21 mouse cellular contexts compared by ENCODE assay signal in the genomic region with DNA sequence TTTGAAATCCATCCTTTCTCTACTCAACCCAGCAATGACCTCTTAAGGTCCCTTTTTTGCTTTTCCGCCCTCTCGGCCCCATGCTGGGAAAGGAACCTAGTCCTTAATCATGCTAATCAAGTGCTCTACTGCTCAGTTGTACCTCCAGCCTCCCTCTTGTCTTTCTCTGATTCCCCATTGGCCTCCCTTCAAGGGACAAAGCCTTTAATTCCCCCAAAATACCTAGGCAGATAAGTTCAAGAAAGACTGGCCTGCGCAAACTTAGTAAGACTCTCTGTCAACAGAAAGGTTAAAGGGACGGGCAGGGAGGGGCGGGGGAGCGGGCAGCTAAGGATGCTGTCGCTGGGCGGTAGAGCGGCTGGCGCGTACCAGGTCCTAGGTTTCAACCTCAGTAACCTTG. TPM values are rescaled to one million over a fixed set of nuclear protein-coding genes. Genes with fewer than 3 reads are reported as not detected.
A peak's percentile ranks its signal among the peaks of the same experiment; 100 is the strongest.
DNase-seq lines count a peak whose midpoint lies in the region; ATAC-seq lines count a peak whose summit lies in the region.
"Had no signal": no experiment of that assay in that cellular context is flagged by ENCODE, and none has a peak within 500 bp of the region (broad histone marks: within the 10 kb centered on the region; RNA-seq: fewer than 3 reads in every experiment).

No protein-coding gene starts in this region.

- WGBS in midbrain, embryonic 11.5 days = 14% methylated on average over 10 of the region's 11 CpGs
- 28% methylated on average over 11 of the region's 11 CpGs for WGBS in midbrain, embryonic 15.5 days
- 16% methylated on average over 11 of the region's 11 CpGs for WGBS in limb, embryonic 10.5 days

- H3K36me3 ChIP-seq in midbrain, embryonic 11.5 days (ENCODE audit: control insufficient read depth, insufficient read depth, low read length) = no peaks in the 10 kb centered on the region
- H3K36me3 ChIP-seq in midbrain, embryonic 15.5 days (replicated peaks) = no peaks in the 10 kb centered on the region
- no peaks in the 10 kb centered on the region for H3K36me3 ChIP-seq in limb, embryonic 10.5 days
- H3K36me3 ChIP-seq: hindbrain, embryonic 15.5 days; limb, embryonic 13.5 days; neural tube, embryonic 12.5 days had no signal

- H3K4me2 ChIP-seq in midbrain, embryonic 11.5 days = 0 out of 2 replicates have a peak overlapping the region, but pooled peaks have one; percentile 9
- no peak overlapping the region for H3K4me2 ChIP-seq in midbrain, embryonic 15.5 days
- H3K4me2 ChIP-seq: hindbrain, embryonic 15.5 days; limb, embryonic 13.5 days; neural tube, embryonic 12.5 days had no signal

- H3K4me3 ChIP-seq in midbrain, embryonic 11.5 days (ENCODE audit: low read depth, low read length) = peak overlapping the region; percentile 3; the same call in 1 of the 2 replicates
- H3K4me3 ChIP-seq in midbrain, embryonic 15.5 days = no peak overlapping the region
- 0 out of 2 replicates have a peak overlapping the region, but pooled peaks have one; percentile 15 for H3K4me3 ChIP-seq in limb, embryonic 10.5 days
- H3K4me3 ChIP-seq: hindbrain, embryonic 15.5 days; limb, embryonic 13.5 days; neural tube, embryonic 12.5 days had no signal

- H3K9ac ChIP-seq in midbrain, embryonic 11.5 days (ENCODE audit: low read length) = no peak overlapping the region
- no peak overlapping the region for H3K9ac ChIP-seq in midbrain, embryonic 15.5 days
- H3K9ac ChIP-seq: hindbrain, embryonic 15.5 days; limb, embryonic 13.5 days; liver, embryonic 14.5 days; neural tube, embryonic 12.5 days had no signal

- DNase-seq in heart, adult 11 months = peak; percentile 28
- DNase-seq in heart, adult 18-20 months = no peak
- DNase-seq in midbrain, embryonic 11.5 days (ENCODE audit: low spot score, missing footprints) = no peak
- peak; percentile 99 for DNase-seq in R1 (ENCODE audit: low read depth, low spot score)
- DNase-seq in limb, embryonic 10.5 days (ENCODE audit: low spot score) = no peak
- no peak for DNase-seq in ovary, postnatal 36 days (ENCODE audit: low spot score)
- DNase-seq: cerebellum, adult 18-20 months; cerebellum, postnatal 25 days; thymus, postnatal 14 days had no signal

- H3K27me3 ChIP-seq in midbrain, embryonic 11.5 days (ENCODE audit: control insufficient read depth, insufficient read depth, low read length) = peaks cover 4% of the 10 kb centered on the region; the same call in 1 of the 2 replicates
- H3K27me3 ChIP-seq in midbrain, embryonic 15.5 days (replicated peaks) = peaks cover 13% of the 10 kb centered on the region
- H3K27me3 ChIP-seq in limb, embryonic 10.5 days (ENCODE audit: low read depth, poor library complexity, severe bottlenecking) = peaks cover 75% of the 10 kb centered on the region

- no peak for ATAC-seq in midbrain, embryonic 11.5 days (ENCODE audit: low FRiP score)
- ATAC-seq in midbrain, embryonic 15.5 days (replicated peaks) = no peak
- ATAC-seq: intestine, embryonic 16.5 days; Patski had no signal

- no peaks in the 10 kb centered on the region for H3K9me3 ChIP-seq in midbrain, embryonic 11.5 days (ENCODE audit: control insufficient read depth, low read length)
- H3K9me3 ChIP-seq in midbrain, embryonic 15.5 days = no peaks in the 10 kb centered on the region
- no peaks in the 10 kb centered on the region for H3K9me3 ChIP-seq in limb, embryonic 10.5 days (replicated peaks)
- H3K9me3 ChIP-seq: hindbrain, embryonic 15.5 days; limb, embryonic 13.5 days; neural tube, embryonic 12.5 days had no signal

- H3K27ac ChIP-seq in midbrain, embryonic 11.5 days (ENCODE audit: low read depth, low read length) = no peak overlapping the region
- no peak overlapping the region for H3K27ac ChIP-seq in midbrain, embryonic 15.5 days
- no peak overlapping the region for H3K27ac ChIP-seq in limb, embryonic 10.5 days
- H3K27ac ChIP-seq: hindbrain, embryonic 15.5 days; limb, embryonic 13.5 days; liver, embryonic 14.5 days; neural tube, embryonic 12.5 days had no signal

- no peaks in the 10 kb centered on the region; the same call in 1 of the 2 replicates for H3K4me1 ChIP-seq in midbrain, embryonic 11.5 days (ENCODE audit: control insufficient read depth, insufficient read depth, low read length)
- no peaks in the 10 kb centered on the region for H3K4me1 ChIP-seq in midbrain, embryonic 15.5 days
- no peaks in the 10 kb centered on the region for H3K4me1 ChIP-seq in limb, embryonic 10.5 days
- H3K4me1 ChIP-seq: hindbrain, embryonic 15.5 days; limb, embryonic 13.5 days; neural tube, embryonic 12.5 days had no signal

RNA-seq across cellular contexts. Expression of gene Gjb1, which starts 20.3 kb away (rescaled TPM):
- total RNA-seq in heart, adult 18-20 months (2021) = not detected
- polyA plus RNA-seq in midbrain, embryonic 11.5 days (2014; fragmentation: Nextera tagmentation; extraction: Ambion mirVana) = not detected in 2 replicates
- 1.0 and 1.1 TPM in 2 replicates for polyA plus RNA-seq in midbrain, embryonic 15.5 days (2015; fragmentation: Nextera tagmentation; extraction: Ambion mirVana)
- not detected in 2 replicates for polyA plus RNA-seq in limb, embryonic 10.5 days (2016; fragmentation: Nextera tagmentation; extraction: Ambion mirVana)
- total RNA-seq: granulocyte monocyte progenitor cell, adult 5-6 weeks; heart, postnatal 25 days; monocyte, adult 5-6 weeks had no signal
- polyA plus RNA-seq: C2C12; limb, embryonic 13.5 days had no signal

RNA-seq across cellular contexts. Expression of gene Zmym3, which starts 24.2 kb away (rescaled TPM):
- total RNA-seq in heart, adult 18-20 months (2021) = 10 to 100 TPM; 13.1 to 15.9 TPM
- polyA plus RNA-seq in midbrain, embryonic 11.5 days (2014; fragmentation: Nextera tagmentation; extraction: Ambion mirVana) = 17.0 and 20.4 TPM in 2 replicates
- 94.3 and 102 TPM in 2 replicates for polyA plus RNA-seq in midbrain, embryonic 15.5 days (2015; fragmentation: Nextera tagmentation; extraction: Ambion mirVana)
- polyA plus RNA-seq in limb, embryonic 10.5 days (2016; fragmentation: Nextera tagmentation; extraction: Ambion mirVana) = 23.0 and 30.8 TPM in 2 replicates

RNA-seq across cellular contexts. Expression of gene Nono, which starts 32.7 kb away (rescaled TPM):
- total RNA-seq in heart, adult 18-20 months (2021) = 10 to 100 TPM; 58.2 to 60.3 TPM
- polyA plus RNA-seq in midbrain, embryonic 11.5 days (2014; fragmentation: Nextera tagmentation; extraction: Ambion mirVana) = 700 and 727 TPM in 2 replicates
- 335 and 336 TPM in 2 replicates for polyA plus RNA-seq in midbrain, embryonic 15.5 days (2015; fragmentation: Nextera tagmentation; extraction: Ambion mirVana)
- polyA plus RNA-seq in limb, embryonic 10.5 days (2016; fragmentation: Nextera tagmentation; extraction: Ambion mirVana) = 627 and 644 TPM in 2 replicates

RNA-seq across cellular contexts. Expression of gene Itgb1bp2, which starts 52.4 kb away (rescaled TPM):
- total RNA-seq in heart, adult 18-20 months (2021) = 100 to 1,000 TPM; 163 to 187 TPM
- polyA plus RNA-seq in midbrain, embryonic 11.5 days (2014; fragmentation: Nextera tagmentation; extraction: Ambion mirVana) = 1.1 and 1.9 TPM in 2 replicates
- 1.5 and 1.6 TPM in 2 replicates for polyA plus RNA-seq in midbrain, embryonic 15.5 days (2015; fragmentation: Nextera tagmentation; extraction: Ambion mirVana)
- polyA plus RNA-seq in limb, embryonic 10.5 days (2016; fragmentation: Nextera tagmentation; extraction: Ambion mirVana) = 2.2 and 2.9 TPM in 2 replicates
- total RNA-seq: granulocyte monocyte progenitor cell, adult 5-6 weeks; monocyte, adult 5-6 weeks had no signal
- polyA plus RNA-seq: small intestine, adult 2 months had no signal

Comparison
In these comparisons a context has a peak if more than half of its experiments do, and no peak if none do; other contexts are left out.
1. DNase-seq: peak in heart, adult 11 months (single experiment) and R1 (single experiment); none in heart, adult 18-20 months (0 of 2), midbrain, embryonic 11.5 days (single experiment), limb, embryonic 10.5 days (single experiment) and ovary, postnatal 36 days (single experiment).